Mouse (Mus musculus) liver, embryonic 11.5 days (tissue): ENCODE data around the gene Zfp13. TPM values are rescaled to one million over a fixed set of nuclear protein-coding genes. Genes with fewer than 3 reads are reported as not detected.

Experiments used
- ATAC-seq: fragments of 200-750 bp; cut with Nextera tagmentation; replicated peaks from 2 replicates; pipeline ENCODE4 v1.8.0; 2017; ENCODE audit warnings: moderate number of reproducible peaks, mild to moderate bottlenecking, moderate TSS enrichment, moderate library complexity; ENCODE audit not compliant: low FRiP score
- DNase-seq: peaks from one replicate; pipeline ENCODE4 v3.0.0-alpha.2; 2017; ENCODE audit warnings: low spot score
- H3K27ac ChIP-seq: fragments of 300-500 bp; sonication (generic); 2 replicates; pipeline ENCODE4 v1.5.1; 2014; ENCODE audit warnings: mild to moderate bottlenecking, low read depth, low read length, control low read depth
- H3K27me3 ChIP-seq: fragments of 300-500 bp; sonication (generic); replicated peaks from 2 replicates; pipeline ENCODE4 v1.6.1; 2014; ENCODE audit warnings: low read length, mixed read lengths; ENCODE audit not compliant: control insufficient read depth, insufficient read depth
- H3K36me3 ChIP-seq: fragments of 300-500 bp; sonication (generic); 2 replicates; pipeline ENCODE4 v1.6.1; 2014; ENCODE audit warnings: mild to moderate bottlenecking, low read length, moderate library complexity, mixed read lengths; ENCODE audit not compliant: control insufficient read depth, insufficient read depth
- H3K4me1 ChIP-seq: fragments of 300-500 bp; sonication (generic); replicated peaks from 2 replicates; pipeline ENCODE4 v1.6.1; 2014; ENCODE audit warnings: low read length, mixed read lengths; ENCODE audit not compliant: control insufficient read depth, insufficient read depth
- H3K4me2 ChIP-seq: fragments of 300-500 bp; sonication (generic); 2 replicates; pipeline ENCODE4 v1.6.1; 2014; ENCODE audit warnings: mild to moderate bottlenecking, control low read depth, moderate library complexity
- H3K4me3 ChIP-seq: fragments of 300-500 bp; sonication (generic); 2 replicates; pipeline ENCODE4 v1.5.1; 2014; ENCODE audit warnings: low read depth, low read length, control low read depth
- H3K9ac ChIP-seq: fragments of 300-500 bp; sonication (generic); 2 replicates; pipeline ENCODE4 v1.6.1; 2014; ENCODE audit warnings: low read depth, low read length, control low read depth
- H3K9me3 ChIP-seq: fragments of 300-500 bp; sonication (generic); 2 replicates; pipeline ENCODE4 v1.6.1; 2016; ENCODE audit warnings: low read length, inconsistent platforms, mixed read lengths; ENCODE audit not compliant: control insufficient read depth
- WGBS: fragments of 180-500 bp; shearing (Covaris S2); extraction: QIAGEN DNeasy Blood & Tissue Kit; methylation state at CpG from one replicate; pipeline ENCODE4 v1.1.7; 2014; 5-methylcytosine and 5-hydroxymethylcytosine counted together
- polyA plus RNA-seq: library from polyadenylated mRNA; unstranded; fragments of >200 nt; fragmentation: Nextera tagmentation; extraction: Ambion mirVana; gene quantifications from 2 replicates; pipeline ENCODE4 v1.2.1, GENCODE M21; 2014

Gene Zfp13
- polyA plus RNA-seq, 1 experiment from 2014 or later: 5.6 TPM

- ATAC-seq: peak; percentile 45; the same call in 1 of the 2 replicates
- no peak overlapping the region for H3K4me3 ChIP-seq
- H3K4me1 ChIP-seq: no peaks in the 10 kb centered on the region
- H3K9me3 ChIP-seq: no peaks in the 10 kb centered on the region
- no peak overlapping the region for H3K27ac ChIP-seq
- 78% methylated on average over 28 of the region's 28 CpGs for WGBS
- H3K4me2 ChIP-seq: no peak overlapping the region
- H3K27me3 ChIP-seq: no peaks in the 10 kb centered on the region
- no peaks in the 10 kb centered on the region for H3K36me3 ChIP-seq
- no peak for DNase-seq
- no peak overlapping the region for H3K9ac ChIP-seq
Observed at GRCm38 (mm10) chr17:23610361-23610800, 11.1 kb upstream of the Zfp13 start.

DNA sequence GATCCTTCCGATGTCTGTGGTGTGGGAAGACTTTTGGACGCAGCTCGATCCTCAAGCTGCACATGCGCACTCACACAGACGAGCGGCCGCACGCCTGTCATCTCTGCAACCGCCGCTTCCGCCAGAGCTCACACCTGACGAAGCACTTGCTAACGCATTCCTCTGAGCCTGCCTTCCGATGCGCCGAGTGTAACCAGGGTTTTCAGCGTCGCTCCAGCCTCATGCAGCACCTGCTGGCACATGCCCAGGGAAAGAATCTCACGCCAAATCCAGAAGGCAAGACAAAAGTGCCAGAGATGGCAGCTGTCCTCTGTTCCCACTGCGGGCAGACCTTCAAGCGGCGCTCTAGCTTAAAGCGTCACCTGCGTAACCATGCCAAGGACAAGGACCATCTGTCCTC lies 10.3 kb upstream of the Zfp13 start:
- Histone ChIP-seq H3K4me1 (no peaks in the 10 kb centered on the region), H3K27me3 (no peaks in the 10 kb centered on the region), H3K27ac (no peak overlapping the region), H3K4me2 (no peak overlapping the region), H3K4me3 (no peak overlapping the region), H3K9ac (no peak overlapping the region), H3K36me3 (no peaks in the 10 kb centered on the region), H3K9me3 (no peaks in the 10 kb centered on the region)
- WGBS: 92% methylated on average over 24 of the region's 24 CpGs
- no peak for ATAC-seq
- DNase-seq: no peak

DNA sequence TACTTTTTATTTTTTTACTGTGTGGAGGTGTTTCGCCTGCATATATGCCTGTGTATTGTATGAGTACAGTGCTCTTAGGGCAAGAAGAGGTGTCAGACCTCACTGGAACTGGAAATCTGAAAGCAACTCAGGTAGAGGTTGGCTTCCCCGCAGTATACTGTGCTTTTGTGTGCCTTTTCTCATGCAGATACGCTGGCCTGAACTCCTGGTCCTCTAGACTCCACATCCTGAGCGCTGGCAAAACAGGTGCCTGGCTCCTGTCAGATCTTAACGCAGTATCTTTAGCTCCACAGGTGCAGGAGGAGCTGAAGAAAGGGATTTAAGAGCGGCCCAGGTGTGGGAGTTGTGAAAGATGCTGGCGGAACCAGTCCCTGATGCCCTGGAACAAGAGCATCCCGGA lies 5.9 kb upstream of the Zfp13 start:
- Histone ChIP-seq H3K9ac (no peak overlapping the region), H3K27me3 (no peaks in the 10 kb centered on the region), H3K36me3 (no peaks in the 10 kb centered on the region), H3K4me1 (0 out of 2 replicates have a peak, but pooled peaks cover 2% of the 10 kb centered on the region), H3K4me3 (no peak overlapping the region), H3K27ac (no peak overlapping the region), H3K4me2 (no peak overlapping the region), H3K9me3 (no peaks in the 10 kb centered on the region)
- no peak for ATAC-seq
- no peak for DNase-seq
- WGBS: 80% methylated on average over 8 of the region's 8 CpGs

- no peaks in the 10 kb centered on the region for H3K27me3 ChIP-seq
- H3K4me1 ChIP-seq: peaks cover 6% of the 10 kb centered on the region
- no peaks in the 10 kb centered on the region for H3K9me3 ChIP-seq
- no peak overlapping the region; the same call in 1 of the 2 replicates for H3K4me2 ChIP-seq
- no peak overlapping the region for H3K4me3 ChIP-seq
- WGBS: 77% methylated on average over 7 of the region's 7 CpGs
- H3K36me3 ChIP-seq: no peaks in the 10 kb centered on the region
- no peak overlapping the region for H3K27ac ChIP-seq
- ATAC-seq (no peak), DNase-seq (no peak)
- no peak overlapping the region for H3K9ac ChIP-seq
Observed at GRCm38 (mm10) chr17:23604394-23604793, 5.1 kb upstream of the Zfp13 start.

DNA sequence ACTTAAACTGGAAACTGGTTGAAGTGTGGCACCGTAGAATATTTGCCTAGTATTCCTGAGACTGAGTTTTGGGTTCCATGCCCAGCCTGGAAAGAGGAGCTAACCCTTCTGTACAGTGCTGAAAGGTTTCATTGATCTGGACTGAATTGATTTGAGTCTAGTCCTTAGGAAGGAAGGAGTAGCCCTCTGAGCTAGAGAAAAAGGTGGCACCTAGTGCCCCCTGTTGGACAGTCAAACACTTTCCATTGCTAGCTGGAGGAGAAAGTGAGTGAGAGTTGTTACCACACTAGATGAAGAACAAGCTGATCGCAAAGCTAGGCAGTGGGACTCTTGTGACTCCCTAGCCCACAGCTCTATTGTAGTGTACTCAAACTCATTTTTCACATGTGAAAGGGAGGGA lies 4.3 kb upstream of the Zfp13 start:
- WGBS: 58% methylated on average over 2 of the region's 2 CpGs
- no peak for DNase-seq
- no peak overlapping the region for H3K4me2 ChIP-seq

GRCm38 (mm10) chr17:23603077-23603476 lies 3.8 kb upstream of the Zfp13 start:
- DNase-seq: no peak
- no peak overlapping the region for H3K4me3 ChIP-seq
- no peaks in the 10 kb centered on the region for H3K9me3 ChIP-seq
- no peaks in the 10 kb centered on the region for H3K36me3 ChIP-seq
- WGBS: 35% methylated on average over 8 of the region's 8 CpGs
- H3K27me3 ChIP-seq: no peaks in the 10 kb centered on the region
- peaks cover 12% of the 10 kb centered on the region for H3K4me1 ChIP-seq
- H3K27ac ChIP-seq: no peak overlapping the region
- ATAC-seq: no peak
- no peak overlapping the region for H3K9ac ChIP-seq
- H3K4me2 ChIP-seq: no peak overlapping the region

More for the DNA sequence above, 4.3 kb upstream of the Zfp13 start:
- Histone ChIP-seq H3K9ac (no peak overlapping the region), H3K27me3 (no peaks in the 10 kb centered on the region), H3K36me3 (no peaks in the 10 kb centered on the region), H3K4me1 (peaks cover 9% of the 10 kb centered on the region), H3K4me3 (no peak overlapping the region), H3K9me3 (no peaks in the 10 kb centered on the region), H3K27ac (no peak overlapping the region)
- no peak for ATAC-seq

DNA sequence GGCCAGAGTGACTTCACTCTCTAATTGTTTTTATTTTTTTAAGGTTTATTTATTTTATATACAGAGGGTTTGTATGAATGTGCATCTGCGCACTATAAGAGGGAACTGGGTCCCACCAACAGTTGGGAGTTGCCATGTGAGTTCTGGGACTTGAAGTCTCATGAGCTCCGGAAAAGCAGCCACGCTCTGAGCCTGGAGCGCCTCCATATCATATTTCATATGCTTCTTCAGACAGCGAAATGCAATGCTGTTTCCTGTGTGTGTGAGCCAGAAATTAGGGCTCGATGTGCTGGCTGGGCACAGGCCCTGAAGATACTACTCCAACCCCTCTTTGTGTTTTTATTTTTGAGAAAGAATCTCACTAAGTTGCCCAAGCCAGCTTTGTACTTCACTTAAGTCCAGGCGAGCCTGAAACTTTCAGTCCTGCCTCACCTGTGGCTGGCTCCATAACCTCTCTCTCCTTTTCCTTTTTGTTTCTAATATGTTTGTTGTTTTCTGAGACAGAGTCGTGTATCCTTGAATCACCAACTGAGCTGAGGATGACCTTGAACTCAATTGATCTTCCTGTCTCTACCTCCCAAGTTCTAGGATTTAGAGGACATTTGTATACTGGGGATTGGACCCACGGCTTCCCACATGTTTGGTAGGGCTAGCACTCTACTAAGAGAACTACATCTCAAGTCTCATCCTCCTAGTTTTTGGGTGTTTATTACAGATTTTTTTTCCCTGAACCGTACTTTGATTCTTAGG lies 2.7 kb upstream of the Zfp13 start:
- no peak overlapping the region; the same call in 1 of the 2 replicates for H3K27ac ChIP-seq
- peaks cover 12% of the 10 kb centered on the region for H3K4me1 ChIP-seq
- H3K36me3 ChIP-seq: no peaks in the 10 kb centered on the region

DNA sequence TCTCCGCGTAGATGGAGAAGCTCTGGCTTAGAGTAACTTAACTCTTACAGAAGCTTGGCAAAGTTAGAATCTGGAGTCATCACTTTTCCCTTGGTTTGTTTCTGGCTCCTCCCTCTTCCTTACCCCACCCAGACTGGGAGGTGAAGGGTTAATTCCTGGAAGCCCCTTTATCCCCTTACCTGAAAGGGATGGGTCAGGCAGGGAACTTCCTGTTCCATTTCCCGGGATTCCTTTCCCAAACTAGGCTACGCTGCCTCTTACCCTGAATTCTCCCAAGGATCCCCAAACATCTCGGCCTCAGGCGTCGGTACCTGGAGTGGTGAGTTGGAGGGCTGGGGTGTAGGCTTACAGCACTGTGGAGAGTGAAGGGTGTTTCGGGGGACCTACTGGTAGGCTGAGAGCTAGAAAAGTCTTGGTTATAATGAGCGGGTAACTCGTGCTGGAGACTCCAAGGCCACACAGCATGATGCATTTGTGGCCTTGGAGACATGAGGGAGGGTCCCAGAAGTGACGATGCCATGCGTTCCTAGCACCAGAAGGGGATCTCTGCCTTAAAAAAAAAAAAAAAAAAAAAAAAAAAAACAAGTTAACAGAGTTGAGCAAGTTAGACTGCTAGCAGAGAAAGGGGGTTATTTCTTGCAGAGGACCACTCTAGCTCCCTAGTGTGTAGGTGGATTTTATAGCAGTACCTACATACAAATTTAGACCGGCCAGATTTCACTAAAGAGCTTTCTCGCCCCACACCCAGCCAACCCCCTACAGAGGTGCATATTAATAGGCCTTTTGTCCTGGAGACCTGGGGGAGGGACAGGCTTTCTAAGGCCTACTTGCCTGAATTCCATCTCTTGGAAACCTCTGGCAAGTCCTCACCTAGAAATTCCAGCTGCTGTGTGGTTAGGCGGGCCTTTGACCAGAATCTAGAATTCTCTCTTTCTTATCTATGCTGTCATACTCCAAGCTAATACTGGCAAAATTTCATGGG lies 1.6 kb upstream of the Zfp13 start, which contains the start of gene Zscan10:
TSS of gene Zscan10 (plus strand) at position 216 of the 982 bp plus-strand sequence.
- no peak within 1 kb of the TSS for H3K27ac ChIP-seq
- peak within 1 kb of the TSS; percentile 60 for H3K4me3 ChIP-seq
- no peaks in the 10 kb centered on the region for H3K27me3 ChIP-seq
- WGBS: 65% methylated on average over 15 of the region's 15 CpGs
- DNase-seq (no peak), ATAC-seq (no peak)
- H3K4me2 ChIP-seq: peak within 1 kb of the TSS; percentile 82
- no peaks in the 10 kb centered on the region for H3K9me3 ChIP-seq
- H3K9ac ChIP-seq: no peak within 1 kb of the TSS
- peaks cover 12% of the 10 kb centered on the region for H3K4me1 ChIP-seq
- no peaks in the 10 kb centered on the region for H3K36me3 ChIP-seq

More for the DNA sequence above, 2.7 kb upstream of the Zfp13 start:
- H3K4me3 ChIP-seq: no peak overlapping the region
- DNase-seq: no peak
- 52% methylated on average over 10 of the region's 10 CpGs for WGBS
- no peak overlapping the region for H3K4me2 ChIP-seq
- no peak overlapping the region for H3K9ac ChIP-seq
- H3K27me3 ChIP-seq: no peaks in the 10 kb centered on the region
- ATAC-seq: no peak
- H3K9me3 ChIP-seq: no peaks in the 10 kb centered on the region
